Mouse (Mus musculus) kidney, adult 2 months (tissue): ENCODE results near the gene Pikfyve.

Experiments
- CTCF ChIP-seq: fragments of 200-500 bp; conservative IDR thresholded peaks from 2 replicates; pipeline ENCODE4 v1.5.1; 2011; ENCODE audit warnings: low read depth, mild to moderate bottlenecking, control low read depth, low read length, moderate library complexity, mixed read lengths; ENCODE audit not compliant: insufficient read depth, insufficient read length
- POLR2A ChIP-seq: fragments of 200-500 bp; IDR thresholded peaks from one replicate; pipeline ENCODE4 v1.6.1; 2011; ENCODE audit warnings: low read depth, low read length, control low read depth

DNA sequence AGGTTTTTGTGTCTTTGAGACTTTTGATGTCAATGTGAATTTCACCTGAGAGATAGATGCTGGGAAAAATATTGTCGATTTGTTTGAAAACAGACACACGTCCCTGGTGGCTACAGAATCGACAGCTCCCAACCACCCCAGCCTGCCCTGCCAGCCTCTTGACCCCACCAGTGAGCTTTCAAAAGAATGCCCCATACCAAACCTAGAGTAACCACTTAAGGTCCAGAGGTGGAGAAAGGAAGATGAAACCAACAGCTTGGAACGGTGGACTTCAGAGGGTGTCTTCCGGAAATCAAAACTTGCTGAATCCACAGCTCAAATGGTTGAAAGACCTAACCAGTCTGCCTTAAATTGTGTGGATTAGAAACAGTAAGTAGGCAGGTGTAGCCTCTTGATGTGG, 39.2 kb upstream of the Pikfyve start:
- TF ChIP-seq CTCF, result no peak
- no peak for TF ChIP-seq POLR2A
